Mouse (Mus musculus): ENCODE results near the gene Mertk.

Mertk gene

GRCm38 (mm10) chr2:128793958-128794357 is 95.2 kb downstream of the Mertk start:
- in situ Hi-C loops (cut with MboI; ENCODE audit: low pct_unique_long_range_greater_than_20kb in 1 of 2, low sequenced_read_pairs in 2 of 2, unreplicated experiment in 1 of 2) = no loop called here

GRCm38 (mm10) chr2:128796463-128796862 is 97.7 kb downstream of the Mertk start:
- in situ Hi-C loops (cut with MboI; ENCODE audit: low pct_unique_long_range_greater_than_20kb in 1 of 2, low sequenced_read_pairs in 2 of 2, unreplicated experiment in 1 of 2) = no loop called here

DNA sequence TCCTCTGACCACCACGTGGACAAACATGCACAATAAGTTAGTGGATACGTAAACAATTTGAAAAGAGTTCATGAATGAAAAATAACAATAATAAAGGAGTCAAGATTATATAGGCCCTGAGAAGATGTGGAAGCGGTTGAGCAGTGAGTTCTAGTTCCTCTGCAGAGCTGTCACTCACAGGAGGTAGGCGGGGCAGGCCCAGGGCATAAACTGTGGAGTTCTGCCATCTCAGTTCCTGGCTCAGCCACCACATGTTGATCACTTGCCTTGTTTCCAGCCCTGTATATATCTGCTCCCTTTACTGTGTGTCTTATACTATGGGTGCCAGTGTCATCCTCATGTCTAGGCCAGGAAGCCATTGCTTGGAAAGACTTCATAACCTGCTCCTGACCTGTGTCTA is 104.7 kb downstream of the Mertk start:
- in situ Hi-C loops (cut with MboI; ENCODE audit: low pct_unique_long_range_greater_than_20kb in 1 of 2, low sequenced_read_pairs in 2 of 2, unreplicated experiment in 1 of 2) = no loop called here

GRCm38 (mm10) chr2:128805341-128805740 is 106.6 kb downstream of the Mertk start:
- in situ Hi-C loops (cut with MboI; ENCODE audit: low pct_unique_long_range_greater_than_20kb in 1 of 2, low sequenced_read_pairs in 2 of 2, unreplicated experiment in 1 of 2) = no loop called here

- in situ Hi-C loops (cut with MboI; ENCODE audit: low pct_unique_long_range_greater_than_20kb in 1 of 2, low sequenced_read_pairs in 2 of 2, unreplicated experiment in 1 of 2) = no loop called here
These were observed 107.8 kb downstream of the Mertk start for GRCm38 (mm10) chr2:128806561-128806960.

DNA sequence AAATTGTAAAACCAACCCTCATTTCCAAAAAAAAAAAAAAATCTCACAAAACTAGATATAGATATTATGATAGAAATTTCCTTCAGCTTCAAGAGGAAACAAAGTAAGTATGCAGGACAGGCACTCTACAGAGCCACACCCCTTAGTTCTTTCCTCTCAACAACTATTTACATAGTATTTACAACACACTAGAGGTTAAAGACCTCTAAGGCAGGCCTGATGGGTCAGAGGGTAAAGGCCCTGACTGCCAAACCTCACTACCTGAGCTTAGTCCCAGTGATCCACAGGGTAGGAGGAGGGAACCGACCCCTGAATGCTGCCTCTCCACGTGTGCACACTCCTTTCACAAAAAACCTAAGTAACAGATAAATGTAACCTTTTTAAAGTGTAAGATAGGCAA is 114.0 kb downstream of the Mertk start:
- in situ Hi-C loops (cut with MboI; ENCODE audit: low pct_unique_long_range_greater_than_20kb in 1 of 2, low sequenced_read_pairs in 2 of 2, unreplicated experiment in 1 of 2) = no loop called here

DNA sequence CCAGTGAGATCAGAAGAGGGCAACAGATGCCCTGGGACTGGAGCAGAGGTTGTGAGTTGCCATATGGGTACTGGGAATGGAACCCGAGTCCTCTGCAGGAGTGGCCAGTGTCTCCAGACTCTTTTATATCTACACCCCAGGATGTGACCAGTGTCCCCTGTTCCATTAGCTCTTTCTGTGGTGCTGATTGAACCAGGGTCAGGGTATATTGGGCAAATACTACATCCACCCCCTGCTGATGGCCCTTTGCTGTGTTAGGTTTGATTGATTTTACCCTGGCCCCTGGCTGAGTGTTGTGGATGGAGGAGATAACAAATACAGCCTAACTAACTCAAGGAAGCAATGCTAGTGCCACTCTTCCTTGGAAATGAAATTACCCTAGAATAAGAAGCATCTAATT is 117.6 kb downstream of the Mertk start:
- in situ Hi-C loops (cut with MboI; ENCODE audit: low pct_unique_long_range_greater_than_20kb in 1 of 2, low sequenced_read_pairs in 2 of 2, unreplicated experiment in 1 of 2) = loop anchor here (5.0 kb wide), 1 partner anchor 119 kb away; the partner anchor contains the start of gene Mertk (in 2 of the 2)

GRCm38 (mm10) chr2:128816916-128817315 is 118.2 kb downstream of the Mertk start:
- in situ Hi-C loops (cut with MboI; ENCODE audit: low pct_unique_long_range_greater_than_20kb in 1 of 2, low sequenced_read_pairs in 2 of 2, unreplicated experiment in 1 of 2) = loop anchor here (5.0 kb wide), 1 partner anchor 120 kb away; the partner anchor contains the start of gene Mertk (in 2 of the 2)

DNA sequence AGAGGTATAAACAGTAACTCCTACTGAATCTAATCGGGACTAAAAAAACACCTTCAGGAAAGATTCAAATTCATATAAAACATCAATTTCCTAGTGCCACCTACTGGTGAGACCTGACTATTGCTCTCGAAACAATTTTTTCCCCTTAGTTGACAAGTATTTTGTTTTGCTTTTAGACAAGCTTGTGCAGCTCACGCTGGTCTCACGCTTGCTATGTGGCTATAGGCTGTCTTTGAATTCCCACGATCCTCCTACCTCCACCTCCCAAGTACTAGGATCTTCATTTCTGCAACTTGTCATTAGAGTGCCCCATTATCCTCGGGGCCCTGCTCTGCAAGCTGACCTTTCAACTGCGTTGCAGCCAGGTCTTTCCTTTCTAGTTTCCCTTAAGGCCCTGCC is 118.6 kb downstream of the Mertk start:
- in situ Hi-C loops (cut with MboI; ENCODE audit: low pct_unique_long_range_greater_than_20kb in 1 of 2, low sequenced_read_pairs in 2 of 2, unreplicated experiment in 1 of 2) = loop anchor here (5.0 kb wide), 1 partner anchor 120 kb away; the partner anchor contains the start of gene Mertk (in 2 of the 2)

DNA sequence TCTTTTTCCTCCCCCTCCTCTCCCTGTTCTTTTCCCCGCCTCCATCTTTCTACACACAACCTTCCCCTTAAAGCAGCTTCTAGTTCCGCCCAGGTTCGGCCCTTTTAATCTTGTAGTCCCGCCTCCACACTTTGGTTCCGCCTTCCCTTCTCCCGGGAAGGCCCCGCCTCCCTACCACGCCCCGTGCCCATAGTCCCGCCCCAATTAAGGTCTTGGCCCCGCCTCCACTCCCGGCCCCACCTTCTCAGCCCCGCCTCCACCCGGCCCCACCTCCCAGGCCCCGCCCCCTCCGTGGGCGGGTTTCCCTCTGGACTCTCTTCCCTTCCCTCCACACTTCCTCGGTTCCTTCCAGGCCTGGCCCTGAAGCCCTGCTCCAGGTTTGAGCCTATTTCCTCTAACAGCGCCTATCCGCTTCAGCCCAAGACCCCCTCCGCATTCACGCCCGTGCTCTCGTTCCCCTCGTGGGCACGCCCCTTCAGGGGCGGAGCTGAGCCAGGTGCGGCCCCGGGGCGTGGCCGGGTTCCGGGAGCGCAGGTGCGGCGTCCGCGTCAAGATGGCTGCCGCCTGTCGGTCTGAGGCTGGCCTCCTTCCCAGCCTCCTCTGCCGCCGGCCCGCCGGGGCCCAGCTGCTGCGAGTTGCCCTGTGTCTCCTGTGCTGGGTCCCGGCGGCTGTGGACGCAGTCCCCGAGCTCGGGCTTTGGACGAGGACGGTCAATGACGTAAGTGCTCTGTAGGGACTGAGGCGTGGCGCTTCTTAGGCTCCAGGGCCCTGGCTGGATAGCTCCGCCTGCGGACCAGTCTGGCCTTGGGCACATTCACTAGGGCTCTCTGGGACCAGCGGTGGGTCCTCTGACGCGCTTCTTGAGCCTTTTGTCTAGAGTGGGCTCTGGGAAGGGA is 119.3 kb downstream of the Mertk start, which contains the start of gene Tmem87b:
TSS of gene Tmem87b (plus strand) at position 333 of the 896 bp plus-strand sequence.
- in situ Hi-C loops (cut with MboI; ENCODE audit: low pct_unique_long_range_greater_than_20kb in 1 of 2, low sequenced_read_pairs in 2 of 2, unreplicated experiment in 1 of 2) = loop anchor here (5.0 kb wide), 1 partner anchor 121 kb away; the partner anchor contains the start of gene Mertk (in 2 of the 2)

GRCm38 (mm10) chr2:128818956-128819643 is 120.3 kb downstream of the Mertk start:
- in situ Hi-C loops (cut with MboI; ENCODE audit: low pct_unique_long_range_greater_than_20kb in 1 of 2, low sequenced_read_pairs in 2 of 2, unreplicated experiment in 1 of 2) = loop anchor here (5.0 kb wide), 1 partner anchor 122 kb away; the partner anchor contains the start of gene Mertk (in 2 of the 2)

- in situ Hi-C loops (cut with MboI; ENCODE audit: low pct_unique_long_range_greater_than_20kb in 1 of 2, low sequenced_read_pairs in 2 of 2, unreplicated experiment in 1 of 2) = no loop called here
These were observed 121.9 kb downstream of the Mertk start for GRCm38 (mm10) chr2:128820631-128821030.

GRCm38 (mm10) chr2:128823893-128824292 is 125.1 kb downstream of the Mertk start:
- in situ Hi-C loops (cut with MboI; ENCODE audit: low pct_unique_long_range_greater_than_20kb in 1 of 2, low sequenced_read_pairs in 2 of 2, unreplicated experiment in 1 of 2) = no loop called here

DNA sequence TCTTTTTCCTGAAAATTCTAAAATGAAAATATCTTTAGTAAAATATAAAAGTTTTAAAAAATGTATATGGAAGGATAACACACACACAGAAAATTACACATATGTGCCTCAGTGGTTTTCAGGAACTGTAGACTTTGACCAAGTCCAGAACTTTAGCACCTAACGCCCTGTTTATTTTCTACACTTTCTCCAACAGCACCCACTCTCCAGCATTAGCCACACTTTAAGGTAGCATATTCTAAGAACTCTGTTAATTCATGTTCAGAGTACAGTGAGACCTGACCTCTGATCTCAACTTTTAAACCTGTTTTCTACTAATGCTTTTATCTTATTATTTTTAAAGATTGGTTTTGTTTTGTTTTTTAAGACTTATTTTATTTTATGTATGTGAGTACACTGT is 129.0 kb downstream of the Mertk start:
- in situ Hi-C loops (cut with MboI; ENCODE audit: low pct_unique_long_range_greater_than_20kb in 1 of 2, low sequenced_read_pairs in 2 of 2, unreplicated experiment in 1 of 2) = no loop called here

GRCm38 (mm10) chr2:128832611-128833010 is 133.9 kb downstream of the Mertk start:
- in situ Hi-C loops (cut with MboI; ENCODE audit: low pct_unique_long_range_greater_than_20kb in 1 of 2, low sequenced_read_pairs in 2 of 2, unreplicated experiment in 1 of 2) = no loop called here

- in situ Hi-C loops (cut with MboI; ENCODE audit: low pct_unique_long_range_greater_than_20kb in 1 of 2, low sequenced_read_pairs in 2 of 2, unreplicated experiment in 1 of 2) = no loop called here
These were observed 134.3 kb downstream of the Mertk start for GRCm38 (mm10) chr2:128833035-128833434.

GRCm38 (mm10) chr2:128833435-128833834 is 134.7 kb downstream of the Mertk start:
- in situ Hi-C loops (cut with MboI; ENCODE audit: low pct_unique_long_range_greater_than_20kb in 1 of 2, low sequenced_read_pairs in 2 of 2, unreplicated experiment in 1 of 2) = no loop called here

GRCm38 (mm10) chr2:128837531-128837930 is 138.8 kb downstream of the Mertk start:
- in situ Hi-C loops (cut with MboI; ENCODE audit: low pct_unique_long_range_greater_than_20kb in 1 of 2, low sequenced_read_pairs in 2 of 2, unreplicated experiment in 1 of 2) = no loop called here

- in situ Hi-C loops (cut with MboI; ENCODE audit: low pct_unique_long_range_greater_than_20kb in 1 of 2, low sequenced_read_pairs in 2 of 2, unreplicated experiment in 1 of 2) = no loop called here
These were observed 139.9 kb downstream of the Mertk start for GRCm38 (mm10) chr2:128838611-128839010.
